Mouse (Mus musculus): ENCODE results near the gene Rad51. TPM values are rescaled to one million over a fixed set of nuclear protein-coding genes. Genes with fewer than 3 reads are reported as not detected.

Rad51 gene
- total RNA-seq, 2 experiments from 2014 or later: 2.8 to 3.6 TPM

DNA sequence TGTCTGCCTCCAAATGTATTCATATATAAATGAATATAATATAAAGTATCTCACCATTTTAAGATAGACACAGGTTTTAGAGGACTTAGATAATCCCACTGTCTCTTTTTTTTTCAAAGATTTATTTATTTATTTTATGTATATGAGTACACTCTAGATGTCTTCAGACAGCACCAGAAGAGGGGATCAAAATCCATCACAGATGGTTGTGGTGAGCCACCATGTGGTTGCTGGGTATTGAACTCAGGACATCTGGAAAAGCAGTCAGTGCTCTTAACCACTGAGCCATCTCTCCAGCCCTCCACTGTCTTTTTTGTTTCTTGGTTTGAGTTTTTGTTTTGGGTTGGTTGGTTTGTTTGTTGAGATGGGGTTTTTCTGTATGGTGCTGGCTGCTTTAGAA lies 45.2 kb downstream of the Rad51 start:
- DNase-seq (ENCODE audit: extremely low spot score in 1 of 2, low spot score in 2 of 2): no peak
- intact Hi-C loops (cut with DNase I): loop anchor here (2.0 kb wide), 1 partner anchor 31 kb away; no protein-coding TSS in a partner anchor

DNA sequence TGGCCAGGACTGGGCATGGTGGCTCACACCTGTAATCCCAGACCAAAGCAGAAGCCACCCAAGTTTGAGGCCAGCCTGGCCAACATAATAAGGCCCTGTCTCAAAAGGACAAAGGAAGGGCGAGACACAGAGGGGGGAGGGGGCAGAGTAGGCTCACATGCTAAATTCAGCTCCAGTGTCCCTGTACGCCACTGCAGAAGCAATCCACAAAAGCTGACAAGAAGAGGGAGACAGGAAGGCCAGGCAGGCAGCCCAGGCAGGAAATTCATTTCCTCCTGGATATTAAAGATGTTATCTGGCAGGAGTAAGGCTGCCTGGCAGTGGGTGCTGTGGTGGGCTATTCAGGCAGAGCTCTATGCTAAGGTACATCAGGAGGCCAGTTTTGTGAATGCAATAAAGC lies 48.7 kb downstream of the Rad51 start:
- DNase-seq (ENCODE audit: extremely low spot score in 1 of 2, low spot score in 2 of 2): no peak
- intact Hi-C loops (cut with DNase I): no loop called here

DNA sequence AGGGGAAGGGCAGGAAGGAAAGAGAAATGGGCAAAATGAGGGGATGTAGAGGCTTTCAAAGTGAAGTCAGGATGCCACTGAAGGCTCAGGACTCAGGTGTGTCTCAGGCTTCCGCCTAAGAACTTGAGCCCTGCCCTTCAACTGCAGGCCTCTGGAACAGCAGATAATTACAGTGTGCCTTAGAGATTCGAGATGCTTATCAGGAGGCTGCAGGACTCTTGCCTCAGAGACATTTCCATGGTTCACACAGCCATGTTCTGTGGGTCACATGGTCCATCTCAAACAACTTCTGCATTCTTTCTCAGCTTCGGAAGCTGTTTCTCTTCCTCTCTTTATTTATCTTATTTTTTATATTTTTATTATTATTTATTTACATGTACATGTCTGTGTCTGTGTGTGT lies 50.5 kb downstream of the Rad51 start:
- DNase-seq (ENCODE audit: extremely low spot score in 1 of 2, low spot score in 2 of 2): no peak

DNA sequence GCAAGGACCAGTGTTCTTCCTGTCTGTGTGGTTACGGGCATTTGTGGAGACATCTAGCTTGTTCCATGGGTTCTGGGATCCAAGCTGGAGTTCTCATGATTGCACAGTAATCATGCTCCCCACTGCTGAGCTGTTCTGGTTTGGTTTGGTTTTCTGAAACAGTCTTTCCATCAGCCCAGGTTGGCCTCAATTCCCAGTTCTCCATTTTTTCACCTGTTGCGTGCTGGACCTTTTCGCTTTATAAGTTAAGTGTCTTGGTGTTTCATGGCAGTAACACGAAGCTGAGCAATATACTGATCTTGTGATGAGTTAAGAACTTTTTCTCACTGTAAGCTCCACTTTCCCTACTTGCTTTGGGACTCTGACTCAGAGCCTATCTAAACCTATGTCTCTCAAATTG lies 51.4 kb downstream of the Rad51 start:
- DNase-seq (ENCODE audit: extremely low spot score in 1 of 2, low spot score in 2 of 2): no peak
- intact Hi-C loops (cut with DNase I): no loop called here

More for the DNA sequence above, 50.5 kb downstream of the Rad51 start:
- intact Hi-C loops (cut with DNase I): no loop called here

DNA sequence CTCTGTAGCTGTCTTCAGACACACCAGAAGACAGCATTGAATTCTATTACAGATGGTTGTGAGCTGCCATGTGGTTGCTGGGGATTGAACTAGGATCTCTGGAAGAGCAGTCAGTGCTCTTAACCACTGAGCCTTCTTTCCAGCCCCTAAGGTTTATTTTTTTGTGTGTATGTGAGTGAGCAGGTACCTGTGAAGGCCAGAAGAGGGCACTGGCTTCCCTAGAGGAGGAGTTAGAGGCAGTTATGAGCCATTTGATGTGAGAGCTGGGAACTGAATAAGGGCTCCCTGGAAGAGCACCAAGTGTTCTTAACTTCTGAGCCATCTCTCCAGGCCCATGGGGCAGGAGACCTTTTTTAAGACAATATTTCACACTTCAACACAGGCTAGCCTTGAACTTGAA lies 52.8 kb downstream of the Rad51 start:
- DNase-seq (ENCODE audit: extremely low spot score in 1 of 2, low spot score in 2 of 2): no peak
- intact Hi-C loops (cut with DNase I): no loop called here

DNA sequence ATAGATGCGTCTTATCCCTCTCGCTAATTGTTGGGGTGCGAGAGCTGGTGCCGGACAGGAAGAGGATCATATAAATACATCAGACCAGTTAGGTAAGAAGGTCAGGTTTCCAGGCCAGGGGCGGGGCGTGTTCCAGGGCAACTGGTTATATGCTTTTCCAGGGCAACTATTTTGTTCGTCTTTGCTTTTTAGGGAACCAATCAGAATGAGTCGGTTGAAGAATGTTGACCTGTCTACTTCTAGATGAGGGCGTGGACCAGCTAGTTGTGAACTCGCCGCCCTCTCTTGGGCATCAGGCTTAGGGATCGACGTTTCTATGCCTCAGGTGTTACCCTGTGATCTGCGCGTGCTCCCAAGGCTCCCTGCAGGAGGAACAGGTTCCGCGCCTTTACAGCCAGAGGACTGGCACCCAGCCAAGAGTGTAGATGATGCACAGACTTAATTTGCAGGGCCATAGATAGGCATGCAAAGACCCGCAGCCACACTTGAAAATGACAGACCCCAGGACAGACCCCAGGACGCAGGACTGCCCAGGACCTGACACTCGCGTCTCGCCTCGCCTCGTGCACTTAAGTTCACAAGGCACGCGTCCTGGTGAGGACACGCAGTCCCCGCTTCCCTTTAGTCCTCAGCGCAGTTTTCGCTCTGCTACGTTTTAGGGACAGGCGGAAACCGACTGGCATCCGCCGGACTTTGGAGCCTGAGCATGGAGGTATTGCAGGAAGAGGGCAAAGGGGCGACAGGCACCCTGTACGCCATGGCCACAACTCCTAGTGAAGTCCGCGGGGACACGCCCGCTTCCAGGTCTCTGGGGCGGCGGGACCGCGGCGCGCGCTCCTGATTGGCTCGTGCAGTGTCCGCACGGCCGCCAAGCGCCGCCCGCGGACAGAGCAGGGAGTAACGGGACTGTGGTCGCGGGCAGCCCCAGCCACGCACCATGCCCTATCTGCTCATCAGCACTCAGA lies 54.6 kb downstream of the Rad51 start, which contains the start of gene Gchfr:
Gene Gchfr (plus strand): TSS at position 873 of the 965 bp plus-strand sequence.
- peak in 1 of 2 experiments; percentile 72 for DNase-seq (ENCODE audit: extremely low spot score in 1 of 2, low spot score in 2 of 2)
- intact Hi-C loops (cut with DNase I): no loop called here

DNA sequence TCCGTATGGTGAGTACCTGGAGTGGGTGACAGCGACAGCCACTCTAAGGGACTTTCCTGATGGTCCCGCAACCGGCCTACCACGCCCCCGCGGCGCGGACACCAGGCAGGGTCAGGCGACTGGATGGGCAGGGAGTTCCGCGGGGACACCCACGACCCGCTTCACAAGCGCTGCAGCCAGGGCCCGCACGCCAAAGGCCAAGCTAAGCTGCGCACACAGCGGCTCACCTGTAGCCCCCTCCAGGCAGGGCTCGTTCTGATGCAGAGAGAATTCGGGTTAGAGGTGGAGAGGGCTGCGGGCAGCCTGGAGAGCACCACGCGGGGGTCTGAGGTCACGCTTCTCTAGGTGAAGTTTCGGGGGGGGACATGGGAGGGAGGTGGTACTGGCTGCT lies 55.3 kb downstream of the Rad51 start:
- intact Hi-C loops (cut with DNase I): no loop called here
- DNase-seq (ENCODE audit: extremely low spot score in 1 of 2, low spot score in 2 of 2): no peak

DNA sequence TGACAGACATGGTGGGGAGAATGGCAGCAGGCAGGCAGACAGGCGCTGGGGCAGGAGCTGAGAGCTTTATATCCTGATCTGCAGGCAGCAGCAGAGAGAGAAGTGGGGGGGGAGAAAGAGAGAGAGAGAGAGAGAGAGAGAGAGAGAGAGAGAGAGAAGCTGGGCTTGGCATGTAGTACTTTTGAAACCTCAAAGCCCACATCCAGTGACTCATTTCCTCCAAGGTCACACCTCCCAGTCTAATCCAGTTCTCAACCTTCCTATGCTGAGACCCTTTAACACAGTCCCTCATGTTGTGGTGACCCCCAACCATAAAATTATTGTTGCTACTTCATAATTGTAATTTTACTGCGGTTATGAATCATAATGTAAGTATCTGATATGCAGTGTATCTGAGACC lies 57.7 kb downstream of the Rad51 start:
- DNase-seq (ENCODE audit: extremely low spot score in 1 of 2, low spot score in 2 of 2): no peak
- intact Hi-C loops (cut with DNase I): no loop called here

DNA sequence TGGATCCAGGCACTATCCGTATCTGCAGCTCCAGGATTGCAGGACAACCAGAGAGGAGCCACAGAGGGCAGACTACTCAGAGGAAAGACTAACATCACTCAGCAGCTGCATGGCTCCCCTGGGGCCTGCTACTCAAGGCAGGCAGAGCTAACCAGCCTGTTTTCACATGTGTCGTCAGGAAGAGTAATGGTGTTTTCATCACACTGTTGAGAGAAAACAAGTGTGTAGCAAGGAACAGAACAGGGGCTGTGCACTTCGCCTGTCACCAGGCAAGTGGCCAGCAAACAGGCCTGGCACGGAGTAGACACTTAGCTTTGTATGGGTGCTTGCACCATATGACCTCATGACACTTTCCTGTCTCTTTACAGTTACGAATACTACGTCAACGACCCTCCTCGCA lies 59.0 kb downstream of the Rad51 start:
- intact Hi-C loops (cut with DNase I): no loop called here
- DNase-seq (ENCODE audit: extremely low spot score in 1 of 2, low spot score in 2 of 2): no peak

DNA sequence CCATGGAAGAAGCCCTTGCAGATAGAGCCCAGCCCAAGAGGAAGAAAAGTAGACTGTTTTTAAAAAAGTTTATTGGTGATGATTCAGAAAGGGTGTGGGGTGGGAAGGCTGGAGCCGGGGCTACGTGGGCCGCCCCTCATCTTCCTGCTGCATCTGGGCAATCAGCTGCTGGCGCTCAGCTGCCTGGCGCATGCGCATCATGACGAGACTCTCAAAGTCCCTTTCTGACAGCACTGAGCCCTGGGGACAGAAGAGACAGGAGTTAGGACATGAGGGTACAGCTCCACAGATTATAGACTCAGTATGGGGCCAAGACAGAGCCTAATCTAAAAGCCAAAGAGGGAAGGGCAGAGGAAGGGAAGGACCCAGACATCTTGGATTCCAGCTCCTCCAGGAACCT lies 59.9 kb downstream of the Rad51 start:
- no peak for DNase-seq (ENCODE audit: extremely low spot score in 1 of 2, low spot score in 2 of 2)
- intact Hi-C loops (cut with DNase I): no loop called here

DNA sequence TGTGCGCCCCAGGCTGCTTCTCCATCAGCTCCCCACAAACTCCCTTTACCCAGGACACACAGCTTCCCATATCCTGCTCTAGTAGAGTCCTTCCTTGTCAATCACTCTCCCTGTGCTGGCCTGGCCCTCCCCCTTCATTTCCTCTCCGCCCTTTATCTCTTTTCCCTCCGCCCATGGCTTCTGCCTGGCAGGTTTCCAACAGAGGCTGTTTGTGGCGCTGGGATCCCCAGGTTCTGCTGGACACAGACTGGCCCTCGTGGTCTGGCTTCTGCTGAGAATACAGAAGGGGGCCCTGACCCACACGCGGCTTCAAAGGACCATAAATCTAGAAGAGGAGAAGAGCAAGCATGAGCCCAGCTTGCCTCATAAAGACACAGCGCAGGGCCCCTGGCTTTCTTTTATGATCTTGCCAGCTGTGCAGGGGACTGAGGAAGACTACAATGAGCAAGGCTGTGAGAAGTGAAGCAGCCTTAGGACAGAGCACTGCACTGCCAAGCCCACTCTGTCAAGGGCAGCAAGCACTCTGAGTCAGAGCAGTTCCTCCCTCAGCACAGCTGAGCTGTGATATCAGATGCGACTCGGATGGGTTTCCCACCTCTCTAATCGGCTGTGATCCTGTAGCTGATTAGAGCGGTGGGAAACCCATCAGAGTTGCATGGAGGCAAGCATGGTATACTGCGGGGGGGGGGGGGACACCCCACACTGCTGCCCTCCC lies 60.4 kb downstream of the Rad51 start:
- intact Hi-C loops (cut with DNase I): no loop called here
- peak in 1 of 2 experiments; percentile 85 for DNase-seq (ENCODE audit: extremely low spot score in 1 of 2, low spot score in 2 of 2)

DNA sequence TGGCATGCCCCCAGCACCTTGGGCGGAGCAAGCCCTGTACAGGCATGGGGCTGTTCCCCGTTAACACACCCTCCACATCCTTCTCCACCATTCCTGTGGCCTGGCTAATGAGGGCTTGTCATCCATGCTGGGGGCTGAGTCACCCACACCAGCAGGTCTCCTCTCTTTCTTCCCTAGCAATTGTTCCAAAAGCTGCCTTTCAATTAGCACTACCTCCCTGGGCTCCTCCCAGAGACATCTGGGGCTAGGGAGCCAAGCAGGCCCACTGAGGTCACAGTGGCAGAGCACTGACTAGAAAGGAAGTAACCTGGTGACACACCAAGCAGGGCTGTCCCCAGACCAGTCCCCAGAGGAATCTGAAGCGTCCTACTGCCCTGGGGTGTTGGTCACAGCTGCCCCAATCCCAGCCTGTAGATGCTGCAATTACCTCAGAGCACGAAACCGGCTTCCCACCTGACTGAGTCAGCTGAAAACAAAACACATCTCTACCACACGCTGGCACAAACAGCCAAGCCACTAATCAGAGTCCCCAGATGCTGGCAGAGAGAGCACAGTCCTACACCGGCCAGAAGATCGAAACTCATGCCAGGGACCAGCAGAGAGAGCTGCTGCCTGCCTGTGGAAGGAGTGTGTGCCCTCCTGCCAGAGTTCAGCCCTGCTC lies 61.5 kb downstream of the Rad51 start, which contains the start of gene Gm14137:
Gene Gm14137 (plus strand): TSS at position 519 of the 661 bp plus-strand sequence.
- intact Hi-C loops (cut with DNase I): no loop called here
- no peak for DNase-seq (ENCODE audit: extremely low spot score in 1 of 2, low spot score in 2 of 2)

DNA sequence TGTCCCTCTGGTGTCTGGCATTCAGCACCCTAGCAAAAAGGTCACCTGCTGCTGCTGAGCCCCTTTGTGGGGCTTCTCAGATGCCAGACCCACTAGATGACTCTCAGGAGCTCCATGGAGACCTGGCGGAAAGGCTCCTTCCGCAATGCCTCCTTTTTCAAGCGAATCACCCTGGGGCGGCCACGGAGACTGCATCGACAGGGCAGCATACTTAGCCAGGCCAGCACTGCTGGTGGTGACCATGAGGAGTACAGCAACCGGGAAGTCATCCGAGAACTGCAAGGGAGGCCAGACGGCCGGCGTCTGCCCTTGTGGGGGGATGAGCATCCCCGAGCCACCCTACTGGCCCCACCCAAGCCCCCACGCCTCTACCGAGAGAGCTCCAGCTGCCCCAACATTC lies 62.3 kb downstream of the Rad51 start:
- DNase-seq (ENCODE audit: extremely low spot score in 1 of 2, low spot score in 2 of 2): no peak
- intact Hi-C loops (cut with DNase I): no loop called here

DNA sequence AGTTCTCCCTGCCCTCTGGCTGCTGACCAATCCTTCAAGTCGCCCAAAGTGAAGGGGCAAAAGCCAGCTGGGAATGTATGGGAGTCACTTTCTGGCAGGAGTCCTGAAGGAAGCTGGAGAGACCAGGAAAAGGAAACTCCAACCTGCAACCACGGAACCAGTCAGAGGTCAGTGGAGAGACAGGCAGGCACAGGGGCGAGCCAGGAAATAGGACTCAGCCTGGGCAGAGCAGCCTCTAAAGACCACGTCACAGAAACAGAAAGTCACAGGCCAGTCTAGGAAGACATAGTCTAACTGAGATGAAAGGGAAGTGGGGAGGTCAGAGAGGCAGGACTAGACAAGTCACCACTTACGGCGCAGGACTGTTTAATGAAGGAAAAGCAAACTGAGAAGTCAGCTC lies 63.0 kb downstream of the Rad51 start:
- intact Hi-C loops (cut with DNase I): no loop called here
- no peak for DNase-seq (ENCODE audit: extremely low spot score in 1 of 2, low spot score in 2 of 2)

DNA sequence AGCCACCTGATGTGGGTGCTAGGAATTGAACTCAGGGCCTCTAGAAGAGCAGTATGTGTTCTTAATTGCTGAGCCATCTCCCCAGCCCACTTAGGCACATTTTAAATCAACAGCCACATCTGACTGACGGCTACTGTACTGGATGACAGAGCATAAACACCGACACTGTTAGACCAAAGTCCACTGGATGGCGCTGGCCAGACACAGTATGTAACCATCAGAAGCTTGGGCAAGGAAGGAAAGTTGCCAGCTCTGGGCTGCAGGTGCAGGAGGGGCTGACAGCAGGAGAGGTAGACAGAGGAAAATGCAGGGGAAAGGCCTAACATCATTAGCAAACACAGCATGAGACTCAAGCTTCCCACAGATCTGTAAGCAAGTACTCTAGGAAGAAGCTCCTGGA lies 64.2 kb downstream of the Rad51 start:
- intact Hi-C loops (cut with DNase I): no loop called here
- no peak for DNase-seq (ENCODE audit: extremely low spot score in 1 of 2, low spot score in 2 of 2)

DNA sequence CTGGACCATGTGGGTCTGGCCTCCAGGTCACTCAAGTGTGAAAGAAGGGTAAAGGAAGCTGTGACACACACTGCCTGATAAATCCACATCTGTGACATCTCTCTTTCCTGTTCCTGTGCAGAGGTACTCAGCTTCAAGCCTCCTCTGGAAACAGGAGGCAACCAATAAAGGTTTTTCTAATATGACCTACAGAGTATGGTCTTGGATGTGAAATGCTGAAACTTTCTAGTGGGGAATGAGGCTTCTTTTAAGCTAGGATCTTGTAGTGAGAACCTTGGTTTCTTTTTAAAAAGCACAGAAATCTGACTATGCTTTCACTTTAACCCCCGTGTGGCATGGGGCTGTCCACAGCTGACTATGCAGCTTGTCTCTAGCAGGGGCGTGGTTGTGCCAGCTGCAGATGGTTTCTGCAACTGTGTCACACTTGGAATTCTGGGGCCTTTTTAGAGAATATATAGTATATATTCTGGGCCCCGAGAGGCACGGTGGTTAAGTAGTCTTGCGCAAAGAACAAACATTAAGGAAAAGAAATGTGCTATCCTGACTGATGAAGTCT lies 64.9 kb downstream of the Rad51 start:
- intact Hi-C loops (cut with DNase I): no loop called here
- DNase-seq (ENCODE audit: extremely low spot score in 1 of 2, low spot score in 2 of 2): no peak

DNA sequence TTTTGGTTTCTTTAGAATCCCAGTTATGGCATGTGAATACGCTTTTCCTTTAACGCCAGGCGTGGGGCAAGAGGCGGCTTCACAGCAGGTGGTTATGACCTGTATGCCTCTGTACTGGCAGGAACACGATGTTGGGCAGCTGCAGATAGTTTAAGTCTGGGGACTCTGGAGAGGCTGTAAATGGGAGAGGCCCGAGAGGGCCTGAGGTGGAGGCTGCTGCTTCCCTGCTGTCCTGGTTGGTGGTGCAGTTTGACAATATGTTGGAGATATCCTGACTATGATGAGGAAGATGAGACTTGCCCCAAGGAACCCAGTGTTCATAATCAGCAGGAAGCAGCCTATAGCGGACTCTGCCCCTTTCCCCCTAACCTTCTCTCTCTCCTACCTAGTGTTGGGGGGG lies 70.3 kb downstream of the Rad51 start:
- DNase-seq (ENCODE audit: extremely low spot score in 1 of 2, low spot score in 2 of 2): no peak
- intact Hi-C loops (cut with DNase I): loop anchor here (10.0 kb wide), 1 partner anchor 138 kb away; the partner anchor contains the start of gene Knl1

DNA sequence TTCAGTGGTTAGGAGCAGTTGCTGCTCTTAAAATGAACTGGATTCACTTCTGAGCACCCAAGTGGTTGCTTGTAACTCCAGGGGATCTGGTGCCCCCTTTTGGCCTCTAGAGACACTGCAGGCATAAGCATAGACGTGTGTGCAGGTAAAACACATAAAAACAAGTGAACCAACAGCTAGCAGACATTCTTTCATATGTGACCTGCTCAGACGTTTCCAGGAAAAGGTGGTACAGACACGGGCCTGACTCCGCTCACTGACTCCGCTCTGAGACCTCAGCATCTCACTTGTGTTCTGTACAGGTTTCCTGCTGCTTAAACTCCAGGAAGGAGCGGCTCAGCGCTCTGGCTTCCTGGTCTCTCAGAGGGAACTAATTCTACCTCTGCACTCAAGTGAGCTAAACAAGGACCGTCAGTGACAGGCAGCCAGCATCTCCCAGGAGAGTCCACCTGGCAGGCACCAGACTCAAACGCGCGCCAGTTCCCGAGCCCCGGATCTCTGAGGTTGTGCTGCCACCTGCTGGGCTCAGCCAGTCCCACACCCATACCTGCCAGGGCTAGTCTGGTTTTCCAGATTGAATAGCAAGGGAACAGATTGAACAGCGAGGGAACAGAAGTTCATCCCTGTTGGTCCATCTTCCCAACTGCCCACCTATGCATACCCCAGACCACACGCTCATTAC lies 76.6 kb downstream of the Rad51 start:
- intact Hi-C loops (cut with DNase I): loop anchor here (2.0 to 10.0 kb wide), 2 partner anchors 32 to 144 kb away; partner anchors contain the start of genes Knl1 and Rmdn3
- peak; percentile 71 to 82 for DNase-seq (ENCODE audit: extremely low spot score in 1 of 2, low spot score in 2 of 2)

Measured in left cerebral cortex, postnatal 10 days (tissue).